Mouse (Mus musculus): Measurements from ENCODE around the gene Ankrd33.
A peak's percentile ranks its signal among the peaks of the same experiment; 100 is the strongest.
"Not testable (repeated sequence)": the region's sequence is repeated elsewhere in the genome, so short reads cannot be mapped to it uniquely, and the experiment has no call there.

The Ankrd33 gene

GRCm38 (mm10) chr15:101084499-101084898, 31.1 kb upstream of the Ankrd33 start:
- ATAC-seq (ENCODE audit: insufficient number of reproducible peaks, low FRiP score, low TSS enrichment), result no peak

DNA sequence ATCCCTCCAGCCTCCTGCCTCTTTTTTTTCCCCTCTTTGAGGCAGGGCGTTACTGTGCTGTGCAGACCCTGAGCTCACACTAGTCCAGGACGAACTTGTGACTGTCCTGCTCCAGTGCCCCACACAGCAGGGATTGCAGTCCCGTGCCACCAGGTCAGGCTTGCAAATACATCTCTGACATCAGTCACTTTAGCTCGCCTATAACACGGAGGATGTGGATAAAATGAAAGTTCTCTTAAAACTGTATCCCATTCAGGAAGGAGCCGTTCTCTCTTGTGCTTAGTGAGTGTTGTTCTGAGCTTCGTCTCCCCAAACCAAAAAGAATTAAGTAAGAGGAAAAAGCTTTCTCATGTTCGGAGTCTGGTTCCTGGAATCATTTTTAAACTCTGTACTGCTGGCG, 29.1 kb upstream of the Ankrd33 start:
- ATAC-seq (ENCODE audit: insufficient number of reproducible peaks, low FRiP score, low TSS enrichment), result no peak

DNA sequence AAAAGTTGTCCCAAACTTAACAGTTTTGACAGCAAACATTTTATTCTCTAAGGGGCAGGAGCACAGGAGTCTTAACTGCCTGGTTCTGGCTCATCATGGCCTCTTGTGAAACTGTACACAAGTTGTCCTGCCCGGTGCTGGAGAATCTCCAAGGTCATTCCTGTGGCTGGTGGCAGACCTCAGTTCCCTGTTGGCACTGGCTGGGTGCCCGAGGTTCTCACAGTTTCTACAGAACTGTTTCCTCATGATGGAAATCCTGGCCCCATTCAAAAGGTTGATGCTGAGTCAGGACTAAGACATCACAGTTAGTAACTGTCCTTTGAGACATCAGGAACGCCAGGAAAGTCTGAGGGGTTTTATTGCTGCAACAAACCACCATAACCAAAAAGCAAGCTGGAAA, 28.6 kb upstream of the Ankrd33 start:
- ATAC-seq (ENCODE audit: insufficient number of reproducible peaks, low FRiP score, low TSS enrichment), result no peak

DNA sequence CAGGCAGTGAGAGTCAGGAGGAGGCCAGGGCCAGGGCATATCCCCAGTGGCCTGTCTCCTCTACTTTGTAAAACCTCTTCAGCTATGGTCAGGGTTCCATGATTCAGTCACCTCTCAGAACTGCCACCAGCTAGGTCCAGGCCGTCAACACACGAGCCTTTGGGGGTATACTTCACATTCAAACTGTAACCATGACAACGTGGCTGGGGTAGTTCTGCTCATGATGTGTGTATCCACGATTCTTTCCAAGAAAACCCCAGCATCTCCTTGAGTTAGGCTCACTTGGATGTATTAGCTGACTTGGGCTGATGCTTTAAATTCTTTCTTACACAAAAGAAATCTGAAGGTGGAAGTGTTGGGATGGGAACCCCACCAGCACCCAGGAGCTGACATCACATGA, 27.3 kb upstream of the Ankrd33 start:
- ATAC-seq (ENCODE audit: insufficient number of reproducible peaks, low FRiP score, low TSS enrichment), result no peak

DNA sequence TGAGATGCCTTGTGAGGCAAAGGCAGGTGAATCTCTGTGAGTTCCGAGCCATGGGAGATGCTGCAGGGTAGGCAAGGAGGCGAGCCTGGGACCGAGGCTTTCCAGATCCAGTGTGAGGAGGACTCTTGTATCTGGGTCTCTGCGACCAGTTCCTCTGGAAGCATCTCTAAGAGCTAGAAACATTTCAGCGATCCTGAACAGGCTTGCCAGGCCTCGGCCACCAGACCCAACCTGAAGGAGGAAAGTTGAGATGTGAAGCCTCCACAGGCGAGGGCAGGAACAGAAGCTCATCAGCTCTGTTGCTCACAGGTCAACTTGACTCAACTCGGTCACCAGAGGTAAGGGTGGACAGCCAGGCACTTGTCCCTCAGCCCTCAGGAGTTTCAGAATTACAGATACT, 24.0 kb upstream of the Ankrd33 start:
- no peak for ATAC-seq (ENCODE audit: insufficient number of reproducible peaks, low FRiP score, low TSS enrichment)

GRCm38 (mm10) chr15:101092121-101092828, 23.3 kb upstream of the Ankrd33 start:
- ATAC-seq (ENCODE audit: insufficient number of reproducible peaks, low FRiP score, low TSS enrichment), result no peak

- 0 out of 2 replicates have a peak, but pooled peaks have one; percentile 43 for ATAC-seq (ENCODE audit: insufficient number of reproducible peaks, low FRiP score, low TSS enrichment)
Observed at GRCm38 (mm10) chr15:101092829-101093648, 22.5 kb upstream of the Ankrd33 start.

DNA sequence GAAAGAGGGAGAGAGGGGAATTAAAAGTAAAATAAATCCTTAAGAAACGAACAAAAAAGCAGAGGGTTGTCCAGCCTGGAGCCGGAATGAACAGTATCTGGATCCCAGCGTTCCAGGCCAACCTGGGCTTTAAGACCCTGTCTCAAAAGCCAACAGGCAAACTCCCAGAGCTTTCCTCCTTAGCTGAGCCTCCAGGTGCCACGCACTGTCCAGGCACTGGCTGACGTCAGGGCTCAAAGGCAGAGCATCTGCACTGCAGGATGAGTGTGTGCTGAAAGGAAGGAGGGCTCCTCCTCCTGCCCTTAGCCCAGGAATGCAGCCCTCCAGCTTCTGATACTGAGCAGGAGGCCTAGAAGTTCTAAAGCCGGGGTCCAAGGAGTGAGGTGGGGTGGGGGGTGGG, 21.6 kb upstream of the Ankrd33 start:
- no peak for ATAC-seq (ENCODE audit: insufficient number of reproducible peaks, low FRiP score, low TSS enrichment)

GRCm38 (mm10) chr15:101094979-101095378, 20.6 kb upstream of the Ankrd33 start:
- ATAC-seq (ENCODE audit: insufficient number of reproducible peaks, low FRiP score, low TSS enrichment), result no peak

GRCm38 (mm10) chr15:101095392-101095791, 20.2 kb upstream of the Ankrd33 start:
- no peak for ATAC-seq (ENCODE audit: insufficient number of reproducible peaks, low FRiP score, low TSS enrichment)

GRCm38 (mm10) chr15:101097985-101098651, 17.4 kb upstream of the Ankrd33 start:
- 0 out of 2 replicates have a peak, but pooled peaks have one; percentile 39 for ATAC-seq (ENCODE audit: insufficient number of reproducible peaks, low FRiP score, low TSS enrichment)

DNA sequence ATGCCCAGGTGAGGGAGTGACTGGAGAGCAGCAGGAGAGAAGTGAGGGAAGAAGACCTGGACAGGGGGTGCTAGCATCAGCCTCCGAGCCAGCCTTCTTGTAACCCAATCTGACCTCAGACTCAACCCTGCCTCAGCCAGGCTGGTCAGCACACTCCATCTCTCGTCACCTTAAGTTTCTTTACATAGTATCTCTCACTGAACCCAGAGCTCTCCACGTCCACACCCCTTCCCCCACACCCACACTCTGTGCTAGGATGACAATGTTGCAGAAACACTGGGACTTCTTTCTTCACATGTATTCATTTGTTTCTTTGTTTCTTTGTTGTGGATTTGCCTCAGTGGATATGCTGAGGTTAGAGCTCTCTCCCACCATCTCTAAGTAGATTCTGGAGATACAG, 14.6 kb upstream of the Ankrd33 start:
- no peak for ATAC-seq (ENCODE audit: insufficient number of reproducible peaks, low FRiP score, low TSS enrichment)

DNA sequence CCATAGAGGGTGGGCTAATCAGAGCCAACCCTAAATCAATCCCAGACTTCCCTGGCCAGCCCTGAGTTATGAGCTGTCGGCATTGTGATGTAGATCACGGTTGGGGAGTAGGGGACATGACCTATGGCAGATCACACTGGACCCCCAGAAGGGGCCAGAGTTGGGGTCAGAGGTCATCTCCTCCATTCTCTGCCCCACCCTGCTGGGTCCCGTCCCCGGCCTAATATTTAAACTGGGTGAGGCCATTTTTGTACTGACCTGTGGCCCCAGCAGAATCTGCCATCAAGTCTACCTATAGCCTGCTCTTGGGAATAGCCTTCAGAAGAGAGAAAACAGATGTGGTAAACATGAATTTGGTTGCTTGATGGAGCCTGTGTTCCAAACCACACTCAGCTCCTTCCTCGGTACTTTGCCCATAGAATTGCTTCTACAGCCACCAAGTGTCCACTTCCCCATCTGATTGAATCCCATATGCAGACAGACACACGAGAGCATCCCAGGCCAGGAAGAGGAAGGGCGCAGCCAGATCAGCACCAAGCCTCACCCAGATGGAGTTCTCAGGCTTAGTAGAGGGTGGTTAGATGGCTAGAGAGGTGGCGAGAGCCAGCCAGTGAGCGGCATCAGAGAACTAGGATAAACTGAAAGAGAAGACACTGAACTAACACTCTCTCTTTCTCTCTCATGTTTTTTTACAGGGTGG, 11.8 kb upstream of the Ankrd33 start:
- no peak for ATAC-seq (ENCODE audit: insufficient number of reproducible peaks, low FRiP score, low TSS enrichment)

GRCm38 (mm10) chr15:101105496-101105994, 10.0 kb upstream of the Ankrd33 start:
- ATAC-seq (ENCODE audit: insufficient number of reproducible peaks, low FRiP score, low TSS enrichment), result peak; percentile 68; the same call in 1 of the 2 replicates

DNA sequence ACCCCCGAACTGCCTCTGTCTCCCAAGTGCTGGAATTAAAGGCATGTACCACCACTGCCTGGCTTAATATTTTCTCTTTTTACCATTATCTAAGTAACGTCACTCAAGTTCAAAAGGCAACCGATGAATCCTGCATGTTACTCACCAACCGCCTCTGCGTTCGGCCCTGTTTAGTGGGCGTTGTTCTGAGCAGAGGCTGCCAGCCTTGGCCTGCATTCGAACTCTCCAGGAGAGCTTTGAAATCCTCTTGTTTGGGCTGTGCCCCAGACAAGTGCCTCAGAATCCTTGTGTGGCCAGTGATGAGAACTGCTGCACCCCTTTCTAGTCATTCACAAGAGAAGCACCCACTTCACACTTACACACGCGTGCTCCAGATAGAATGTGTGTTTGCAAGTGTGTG, 9.5 kb upstream of the Ankrd33 start:
- no peak for ATAC-seq (ENCODE audit: insufficient number of reproducible peaks, low FRiP score, low TSS enrichment)

- ATAC-seq (ENCODE audit: insufficient number of reproducible peaks, low FRiP score, low TSS enrichment), result no peak
Observed at GRCm38 (mm10) chr15:101107906-101108671, 7.5 kb upstream of the Ankrd33 start.

GRCm38 (mm10) chr15:101113176-101113575, 2.4 kb upstream of the Ankrd33 start:
- no peak for ATAC-seq (ENCODE audit: insufficient number of reproducible peaks, low FRiP score, low TSS enrichment)

DNA sequence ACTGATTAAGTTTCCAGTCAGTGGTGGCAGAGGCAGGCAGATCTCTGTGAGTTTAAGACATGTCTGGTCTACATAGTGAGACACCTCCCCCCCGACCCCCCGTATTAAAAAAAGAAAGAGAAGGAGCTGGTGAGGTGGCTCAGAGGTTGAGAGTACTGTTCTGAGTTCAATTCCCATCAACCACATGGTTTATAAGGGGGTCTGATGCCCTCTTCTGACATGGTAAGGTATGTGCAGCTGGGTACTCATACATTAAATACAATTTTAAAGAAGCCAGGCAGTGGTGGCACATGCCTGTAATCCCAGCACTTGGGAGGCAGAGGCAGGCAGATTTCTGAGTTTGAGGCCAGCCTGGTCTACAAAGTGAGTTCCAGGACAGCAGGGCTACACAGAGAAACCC, 1.8 kb upstream of the Ankrd33 start:
- ATAC-seq (ENCODE audit: insufficient number of reproducible peaks, low FRiP score, low TSS enrichment), result not testable (repeated sequence)

DNA sequence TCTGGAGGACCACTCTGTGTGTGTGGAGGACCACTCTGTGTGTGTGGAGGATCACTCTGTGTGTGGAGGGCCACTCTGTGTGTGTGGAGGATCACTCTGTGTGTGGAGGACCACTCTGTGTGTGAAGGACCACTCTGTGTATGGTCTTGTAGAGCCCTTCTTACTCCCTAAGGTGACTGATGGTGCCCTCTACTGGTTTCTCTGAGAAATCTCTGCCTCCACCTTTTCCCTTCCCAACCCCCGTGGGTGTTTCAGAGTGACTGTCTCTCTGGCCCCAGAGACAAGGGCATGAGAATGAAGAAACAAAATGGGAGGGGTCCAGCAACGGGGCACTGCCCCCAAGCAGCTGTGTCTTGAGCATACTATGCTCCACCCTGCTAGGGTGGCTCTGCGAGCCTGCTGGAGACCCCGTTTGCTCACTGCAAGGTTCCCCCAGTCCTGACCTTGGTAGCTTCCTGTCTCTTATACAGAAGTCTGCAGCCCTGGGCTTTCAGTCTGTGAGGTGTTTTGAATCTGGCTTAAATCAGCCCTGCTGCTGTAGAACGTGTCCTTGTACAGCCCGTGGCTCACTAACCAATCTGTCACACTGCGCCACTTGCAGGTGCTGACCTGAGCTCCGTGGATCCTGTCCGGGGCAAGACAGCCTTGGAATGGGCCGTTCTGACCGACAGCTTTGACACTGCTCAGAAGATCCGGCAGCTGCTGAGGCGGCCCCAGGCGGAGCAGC, 3.0 kb downstream of the Ankrd33 start:
- no peak for ATAC-seq (ENCODE audit: insufficient number of reproducible peaks, low FRiP score, low TSS enrichment)
